Mouse (Mus musculus) cerebellum, adult 2 months (tissue): Measurements from ENCODE around the gene Aqp7.

Source experiments
- CTCF ChIP-seq: fragments of 200-500 bp; IDR thresholded peaks from 2 replicates; pipeline ENCODE4 v1.5.1; 2011; ENCODE audit warnings: low read depth, mild to moderate bottlenecking, control low read depth, low read length, moderate library complexity, borderline replicate concordance; ENCODE audit not compliant: insufficient read depth
- POLR2A ChIP-seq: fragments of 200-500 bp; IDR thresholded peaks from 2 replicates; pipeline ENCODE4 v1.6.1; 2011; ENCODE audit warnings: low read length, control low read depth, borderline replicate concordance; ENCODE audit not compliant: insufficient read depth

- TF ChIP-seq POLR2A (no peak), CTCF (no peak)
Observed at GRCm38 (mm10) chr4:41089189-41089588, 41.2 kb upstream of the Aqp7 start.
